Mouse (Mus musculus) forebrain, embryonic 14.5 days (tissue): Measurements from ENCODE around the gene Mrpl30. TPM values are rescaled to one million over a fixed set of nuclear protein-coding genes. Genes with fewer than 3 reads are reported as not detected.

Source experiments
- ATAC-seq: fragments of 200-750 bp; cut with Nextera tagmentation; 2 replicates; pipeline ENCODE4 v1.8.0; 2017; ENCODE audit warnings: mild to moderate bottlenecking, moderate library complexity
- DNase-seq: peaks from one replicate; pipeline ENCODE4 v3.0.0-alpha.2; 2015; ENCODE audit warnings: low spot score
- H3K27ac ChIP-seq: fragments of 300-500 bp; sonication (generic); 2 replicates; pipeline ENCODE4 v1.5.1; 2014; ENCODE audit warnings: low read depth, mild to moderate bottlenecking, control low read depth, low read length, moderate library complexity
- H3K27me3 ChIP-seq: fragments of 300-500 bp; sonication (generic); replicated peaks from 2 replicates; pipeline ENCODE4 v1.6.1; 2014; ENCODE audit warnings: low read length, control low read depth, mixed read lengths; ENCODE audit not compliant: control insufficient read depth, insufficient read depth
- H3K36me3 ChIP-seq: fragments of 300-500 bp; sonication (generic); 2 replicates; pipeline ENCODE4 v1.6.1; 2014; ENCODE audit warnings: low read length, control low read depth; ENCODE audit not compliant: control insufficient read depth, insufficient read depth
- H3K4me1 ChIP-seq: fragments of 300-500 bp; sonication (generic); 2 replicates; pipeline ENCODE4 v1.6.1; 2014; ENCODE audit warnings: antibody characterized with exemption, low read length, control low read depth; ENCODE audit not compliant: control insufficient read depth, insufficient read depth
- H3K4me2 ChIP-seq: fragments of 300-500 bp; sonication (generic); 2 replicates; pipeline ENCODE4 v1.6.1; 2014; ENCODE audit warnings: mild to moderate bottlenecking, control low read depth, low read length
- H3K4me3 ChIP-seq: fragments of 300-500 bp; sonication (generic); 2 replicates; pipeline ENCODE4 v1.5.1; 2014; ENCODE audit warnings: low read depth, low read length, control low read depth
- H3K9ac ChIP-seq: fragments of 300-500 bp; sonication (generic); 2 replicates; pipeline ENCODE4 v1.6.1; 2014; ENCODE audit warnings: mild to moderate bottlenecking, low read length, control low read depth, moderate library complexity
- H3K9me3 ChIP-seq: fragments of 300-500 bp; sonication (generic); replicated peaks from 2 replicates; pipeline ENCODE4 v1.6.1; 2016; ENCODE audit warnings: low read length, control low read depth, mixed read lengths; ENCODE audit not compliant: control insufficient read depth
- WGBS: fragments of 180-500 bp; shearing (Covaris S2); extraction: QIAGEN DNeasy Blood & Tissue Kit; methylation state at CpG from one replicate; pipeline ENCODE4 v1.1.7; 2014; 5-methylcytosine and 5-hydroxymethylcytosine counted together
- polyA plus RNA-seq: library from polyadenylated mRNA; unstranded; fragments of >200 nt; fragmentation: Nextera tagmentation; extraction: Ambion mirVana; gene quantifications from 2 replicates; pipeline ENCODE4 v1.2.1, GENCODE M21; 2014

Gene Mrpl30
- 256 and 324 TPM in 2 replicates for polyA plus RNA-seq

DNA sequence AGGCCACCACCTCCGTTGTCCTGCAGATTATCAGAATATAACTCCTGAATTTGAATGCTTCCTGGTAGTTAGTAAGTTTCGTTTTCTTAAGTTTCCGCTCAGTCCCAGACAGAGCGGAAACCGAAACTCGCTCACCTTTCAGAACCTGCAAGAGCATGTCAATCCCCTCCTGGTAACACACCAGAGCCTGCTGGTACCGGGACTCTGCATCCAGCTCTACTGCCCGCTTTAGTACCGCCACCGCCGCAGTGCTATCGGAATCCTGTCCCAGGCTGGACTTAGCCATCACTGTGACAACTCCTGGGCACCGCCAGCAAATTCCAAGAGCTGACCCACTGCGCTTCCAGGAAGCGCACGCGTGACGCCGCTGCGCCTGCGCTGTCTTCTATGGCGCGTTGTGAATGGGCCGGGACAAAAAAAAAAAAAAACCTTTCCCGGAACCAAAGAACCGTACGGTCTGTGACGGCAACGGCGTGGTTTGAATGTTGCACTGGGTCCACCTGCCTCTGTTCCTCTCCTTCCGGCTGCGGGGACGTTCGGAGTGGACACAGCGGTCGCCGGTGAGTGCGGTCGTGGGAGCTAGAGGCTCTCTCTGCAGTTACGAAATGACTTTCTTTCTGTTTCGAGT lies at the start of gene Mrpl30, which contains the start of gene Mitd1:
Gene Mrpl30, plus strand, starts transcription at position 453 of the 628 bp plus-strand sequence.
Gene Mitd1, minus strand, starts transcription at position 387 of the 628 bp plus-strand sequence.
- Histone ChIP-seq H3K4me2 (peak within 1 kb of the TSS; percentile 72), H3K27me3 (no peaks in the 10 kb centered on the region), H3K9me3 (no peaks in the 10 kb centered on the region), H3K4me3 (peak within 1 kb of the TSS; percentile 67), H3K27ac (no peak within 1 kb of the TSS; the same call in 1 of the 2 replicates), H3K36me3 (peaks cover 18% of the 10 kb centered on the region), H3K9ac (peak within 1 kb of the TSS; percentile 77), H3K4me1 (peaks cover 11% of the 10 kb centered on the region)
- DNase-seq (peak; percentile 94), ATAC-seq (peak; percentile 95)
- under 1% methylated on average over 41 of the region's 41 CpGs for WGBS

DNA sequence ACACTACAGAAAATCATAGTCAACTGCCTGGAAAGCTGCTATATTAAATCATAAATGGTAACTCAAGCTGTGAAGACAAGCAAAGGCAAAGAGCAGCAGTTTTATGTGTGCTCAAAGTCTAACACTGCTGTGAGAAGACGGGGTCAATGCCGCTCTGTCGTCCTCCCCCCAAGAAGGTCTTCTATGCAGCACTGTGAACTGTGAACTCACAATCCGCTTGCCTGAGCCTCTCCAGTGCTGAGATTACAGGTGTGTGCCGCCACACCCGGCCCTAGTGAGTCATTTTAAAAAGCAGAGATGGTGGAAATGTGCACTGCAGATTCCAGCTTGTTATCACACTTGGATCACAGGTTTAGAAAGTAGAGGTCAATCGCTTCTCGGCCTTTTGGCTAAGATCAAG lies 43.4 kb upstream of the Mrpl30 start:
- no peaks in the 10 kb centered on the region for H3K9me3 ChIP-seq
- DNase-seq (no peak), ATAC-seq (no peak)
- H3K4me2 ChIP-seq: no peak overlapping the region
- H3K9ac ChIP-seq: no peak overlapping the region
- H3K4me3 ChIP-seq: no peak overlapping the region
- no peaks in the 10 kb centered on the region for H3K27me3 ChIP-seq
- 82% methylated on average over 8 of the region's 8 CpGs for WGBS
- no peaks in the 10 kb centered on the region for H3K4me1 ChIP-seq
- H3K27ac ChIP-seq: no peak overlapping the region
- H3K36me3 ChIP-seq: 0 out of 2 replicates have a peak, but pooled peaks cover 3% of the 10 kb centered on the region

DNA sequence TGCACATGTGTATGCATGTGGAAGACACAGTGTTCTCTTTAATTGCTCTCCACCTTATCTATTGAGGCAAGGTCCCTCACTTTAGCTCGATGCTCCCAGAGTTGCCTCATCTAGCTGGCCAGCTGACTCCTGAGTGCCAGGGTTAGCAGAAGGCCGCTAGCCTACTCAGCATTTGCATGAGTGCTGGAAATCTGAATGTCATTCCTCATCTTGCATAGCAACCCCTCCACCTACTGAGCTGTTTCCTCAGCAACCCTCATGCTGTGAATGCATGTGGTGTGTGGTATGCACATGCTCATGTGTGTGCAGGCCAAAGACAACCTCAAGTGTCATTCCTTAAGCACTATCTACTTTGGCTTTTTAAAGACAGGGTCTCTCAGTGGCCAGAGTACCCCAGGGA lies 39.6 kb upstream of the Mrpl30 start:
- Histone ChIP-seq H3K9me3 (no peaks in the 10 kb centered on the region), H3K27ac (no peak overlapping the region), H3K4me3 (no peak overlapping the region), H3K36me3 (peaks cover 10% of the 10 kb centered on the region; the same call in 1 of the 2 replicates), H3K9ac (no peak overlapping the region), H3K4me2 (no peak overlapping the region), H3K27me3 (no peaks in the 10 kb centered on the region), H3K4me1 (no peaks in the 10 kb centered on the region)
- WGBS: 59% methylated on average over 2 of the region's 2 CpGs
- ATAC-seq: no peak
- DNase-seq: no peak

DNA sequence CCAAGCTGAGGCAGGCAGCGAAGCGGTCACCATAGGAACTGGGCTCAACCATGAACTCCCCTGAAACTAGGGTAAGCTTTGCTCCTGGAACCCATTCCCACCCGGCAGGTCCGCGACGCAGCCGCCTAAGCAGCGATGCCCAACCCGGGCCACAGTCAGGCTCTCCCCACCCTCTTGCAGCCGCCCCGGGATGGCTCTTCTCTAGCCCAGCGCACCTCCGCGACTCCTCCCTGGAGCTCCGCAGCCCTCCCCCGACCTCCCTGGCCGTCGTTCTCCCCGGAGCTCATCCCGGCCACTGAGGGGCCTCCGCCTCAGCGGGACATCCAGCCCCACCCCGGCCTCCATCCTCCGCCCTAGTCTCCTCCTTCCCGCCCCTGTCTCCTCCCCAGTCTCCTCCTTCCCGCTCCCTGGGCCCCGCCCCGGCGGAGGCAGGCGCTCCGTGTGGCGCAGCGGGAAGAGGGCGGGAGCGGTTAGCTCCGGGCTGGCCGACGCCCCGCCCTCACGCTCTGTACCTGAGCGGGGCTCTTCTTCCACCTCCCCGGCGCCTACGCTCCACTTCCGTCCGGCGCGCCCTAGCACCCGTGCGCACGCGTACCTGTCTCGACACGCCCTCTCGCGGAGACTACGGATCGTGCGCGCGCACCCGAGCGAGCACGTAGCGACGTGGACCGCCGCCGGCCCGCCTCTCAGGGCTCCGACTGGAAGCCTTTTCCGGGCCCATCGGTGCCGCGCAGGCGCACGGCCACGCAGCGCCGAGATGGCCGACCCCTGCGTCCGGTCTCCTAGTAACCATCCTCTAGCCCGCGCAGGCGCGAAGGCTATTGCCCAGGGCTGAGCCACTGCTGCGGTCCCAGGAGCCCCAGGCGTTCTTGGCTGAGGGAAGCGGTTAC lies 25.5 kb upstream of the Mrpl30 start:
- peak overlapping the region; percentile 65 for H3K4me3 ChIP-seq
- no peaks in the 10 kb centered on the region for H3K36me3 ChIP-seq
- no peaks in the 10 kb centered on the region for H3K27me3 ChIP-seq
- H3K27ac ChIP-seq: peak overlapping the region; percentile 88
- WGBS: under 1% methylated on average over 79 of the region's 90 CpGs
- H3K4me2 ChIP-seq: peak overlapping the region; percentile 78
- ATAC-seq (peak; percentile 98), DNase-seq (peak; percentile 99)
- H3K9me3 ChIP-seq: no peaks in the 10 kb centered on the region
- peak overlapping the region; percentile 79 for H3K9ac ChIP-seq
- H3K4me1 ChIP-seq: peaks cover 3% of the 10 kb centered on the region; the same call in 1 of the 2 replicates

DNA sequence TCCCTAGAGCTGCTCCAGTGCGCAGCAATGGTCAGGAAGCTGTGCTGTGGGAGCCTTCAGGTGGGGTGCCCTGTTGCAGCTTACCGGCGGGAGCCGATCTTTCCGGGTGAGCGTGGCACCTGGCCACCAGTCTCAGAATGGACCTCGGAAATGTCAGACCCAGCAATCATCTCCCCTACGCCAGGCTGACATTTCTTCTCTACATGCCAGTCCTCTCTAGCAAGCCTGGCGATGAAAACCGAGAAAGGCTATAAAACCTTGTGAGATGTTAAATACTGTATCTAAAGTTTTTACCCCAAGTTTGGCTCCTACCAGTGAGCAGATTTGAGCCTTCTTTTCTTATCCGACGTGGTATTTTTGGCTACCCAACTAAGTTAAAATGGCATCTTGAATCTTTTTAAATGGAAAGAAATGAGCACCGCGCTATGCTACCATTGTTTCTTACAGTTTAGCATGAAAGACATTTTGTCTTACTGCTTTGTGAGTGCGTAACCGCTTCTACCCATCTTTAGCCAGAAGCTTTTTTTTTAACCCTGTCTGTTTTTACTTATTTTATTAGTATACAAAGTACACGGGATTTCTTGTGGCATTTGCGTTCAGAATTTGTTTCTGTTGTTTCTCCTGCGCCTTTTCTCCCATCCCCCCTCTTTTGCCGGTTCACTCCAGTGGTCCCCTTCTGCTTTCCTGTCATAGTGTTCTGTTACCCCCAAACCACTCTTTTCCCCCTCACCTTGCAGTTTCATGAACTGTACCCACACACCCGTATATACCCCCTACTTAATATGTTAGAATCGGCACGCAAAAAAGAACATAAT lies 24.7 kb upstream of the Mrpl30 start:
- Histone ChIP-seq H3K27ac (peak overlapping the region; percentile 88), H3K4me3 (peak overlapping the region; percentile 65), H3K27me3 (no peaks in the 10 kb centered on the region), H3K9me3 (no peaks in the 10 kb centered on the region), H3K9ac (peak overlapping the region; percentile 79), H3K4me2 (peak overlapping the region; percentile 78), H3K4me1 (peaks cover 3% of the 10 kb centered on the region; the same call in 1 of the 2 replicates), H3K36me3 (no peaks in the 10 kb centered on the region)
- ATAC-seq (no peak), DNase-seq (no peak)
- 9% methylated on average over 23 of the region's 23 CpGs for WGBS

DNA sequence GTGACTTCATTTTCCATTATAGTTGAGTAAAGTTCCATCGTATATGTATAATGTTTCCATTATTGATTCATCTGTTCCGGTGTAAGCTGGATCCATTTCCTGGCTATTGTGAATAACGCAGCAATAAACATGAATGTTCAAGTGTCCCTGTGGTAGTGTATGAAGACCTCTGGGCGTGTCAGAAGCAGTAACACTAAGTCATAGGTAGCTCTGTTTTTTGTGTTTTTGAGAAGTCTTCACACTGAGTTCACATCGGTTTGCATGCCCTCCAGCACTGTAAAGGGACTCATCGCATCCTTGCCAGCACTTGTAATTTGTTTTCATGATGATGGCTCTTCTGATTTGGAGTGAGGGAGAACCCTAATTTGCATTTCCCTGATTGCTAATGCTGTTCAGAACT lies 24.0 kb upstream of the Mrpl30 start, which contains the start of gene Tsga10:
Gene Tsga10, minus strand, starts transcription at position 144 of the 400 bp plus-strand sequence.
- no peaks in the 10 kb centered on the region for H3K27me3 ChIP-seq
- WGBS: 85% methylated on average over 6 of the region's 6 CpGs
- peak within 1 kb of the TSS; percentile 79 for H3K9ac ChIP-seq
- no peak for DNase-seq
- peak within 1 kb of the TSS; percentile 88 for H3K27ac ChIP-seq
- no peaks in the 10 kb centered on the region for H3K36me3 ChIP-seq
- no peaks in the 10 kb centered on the region for H3K9me3 ChIP-seq
- ATAC-seq: no peak
- peak within 1 kb of the TSS; percentile 78 for H3K4me2 ChIP-seq
- H3K4me3 ChIP-seq: peak within 1 kb of the TSS; percentile 65
- H3K4me1 ChIP-seq: peaks cover 3% of the 10 kb centered on the region; the same call in 1 of the 2 replicates

DNA sequence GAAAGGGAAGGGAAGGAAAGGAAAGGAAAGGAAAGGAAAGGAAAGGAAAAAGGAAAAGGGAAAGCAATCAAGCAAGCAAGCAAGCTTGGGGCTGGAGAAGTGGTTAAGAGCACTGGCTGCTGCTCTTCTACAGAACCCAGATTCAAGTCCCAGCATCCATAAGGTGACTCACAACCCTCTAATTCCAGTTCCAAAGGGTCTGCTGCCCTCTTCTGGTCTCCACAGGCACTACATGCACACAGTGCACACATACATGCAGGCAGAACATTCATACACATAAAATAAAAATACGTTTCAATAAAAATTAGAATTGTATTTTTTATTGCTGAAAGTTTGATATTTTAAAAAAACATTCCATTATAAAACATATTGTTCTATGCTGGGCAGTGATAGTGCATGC lies 23.2 kb upstream of the Mrpl30 start:
- no peaks in the 10 kb centered on the region for H3K9me3 ChIP-seq
- H3K9ac ChIP-seq: no peak overlapping the region
- no peaks in the 10 kb centered on the region for H3K27me3 ChIP-seq
- no peak overlapping the region for H3K27ac ChIP-seq
- H3K36me3 ChIP-seq: no peaks in the 10 kb centered on the region
- H3K4me1 ChIP-seq: peaks cover 8% of the 10 kb centered on the region; the same call in 1 of the 2 replicates
- no peak overlapping the region for H3K4me3 ChIP-seq
- 83% methylated on average over 1 of the region's 1 CpGs for WGBS
- H3K4me2 ChIP-seq: no peak overlapping the region
- peak; percentile 22 for DNase-seq
- ATAC-seq: no peak

DNA sequence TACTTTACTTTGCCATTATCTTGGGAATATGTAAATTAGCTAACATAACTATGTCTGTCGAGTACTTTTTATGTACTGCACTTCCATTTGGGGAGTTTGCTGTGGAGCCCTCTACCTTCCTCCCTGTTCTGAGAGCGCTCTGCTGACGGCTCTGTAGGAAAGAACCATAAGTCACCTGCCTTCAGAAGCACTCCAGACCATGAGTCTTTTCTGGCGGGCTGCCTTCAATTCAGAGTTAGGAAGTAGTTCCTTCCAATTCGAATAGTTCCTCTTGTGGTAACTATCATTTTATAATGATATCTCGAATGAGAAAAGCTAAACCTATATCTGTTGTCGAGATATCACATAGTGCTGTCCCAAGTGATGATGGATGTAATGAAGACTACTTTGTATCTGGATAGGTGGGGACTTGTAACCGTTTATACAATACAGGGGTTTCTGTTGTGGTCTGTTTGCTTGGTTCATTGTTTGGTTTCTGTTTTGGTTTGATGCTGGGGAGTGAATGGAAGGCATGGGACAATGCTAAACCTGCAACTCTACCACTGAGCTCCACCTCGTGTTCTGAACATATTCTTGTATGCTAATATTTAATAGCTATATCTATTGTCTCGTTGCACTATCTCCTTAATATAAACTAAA lies 22.5 kb upstream of the Mrpl30 start:
- Histone ChIP-seq H3K4me3 (no peak overlapping the region), H3K27ac (no peak overlapping the region), H3K4me2 (no peak overlapping the region), H3K27me3 (no peaks in the 10 kb centered on the region), H3K36me3 (no peaks in the 10 kb centered on the region), H3K4me1 (peaks cover 8% of the 10 kb centered on the region; the same call in 1 of the 2 replicates), H3K9me3 (no peaks in the 10 kb centered on the region), H3K9ac (no peak overlapping the region)
- DNase-seq: no peak
- ATAC-seq: no peak
- 73% methylated on average over 10 of the region's 10 CpGs for WGBS
